ENCODE assay signal across 28 mouse cellular contexts in genomic region chr15:94532956-94533355, GRCm38 (mm10).
"Had no signal": no experiment of that assay in that cellular context is flagged by ENCODE, and none has a peak within 500 bp of the region (broad histone marks: within the 10 kb centered on the region; RNA-seq: fewer than 3 reads in every experiment).

No protein-coding gene starts in this region.

- H3K36me3 ChIP-seq: heart, embryonic 15.5 days; intestine, embryonic 15.5 days had no signal

- H3K4me1 ChIP-seq: heart, embryonic 13.5 days; heart, embryonic 15.5 days; hindbrain, embryonic 10.5 days; hindbrain, embryonic 12.5 days; intestine, embryonic 15.5 days; limb, embryonic 13.5 days; limb, embryonic 15.5 days; liver, embryonic 12.5 days had no signal

- H3K27me3 ChIP-seq: heart, embryonic 13.5 days; heart, embryonic 15.5 days; hindbrain, embryonic 12.5 days; intestine, embryonic 15.5 days; limb, embryonic 13.5 days; limb, embryonic 15.5 days; liver, embryonic 12.5 days had no signal

- ATAC-seq: hindbrain, embryonic 16.5 days; inflammation-experienced regulatory T-cells, adult 6 months; intestine, embryonic 15.5 days; intestine, postnatal 0 days; liver, embryonic 12.5 days had no signal

- H3K4me3 ChIP-seq: gastrocnemius, adult 2 months; heart, adult 2 months; heart, embryonic 13.5 days; heart, embryonic 15.5 days; hindbrain, embryonic 10.5 days; hindbrain, embryonic 12.5 days; intestine, embryonic 15.5 days; layer of hippocampus, adult 2 months; limb, embryonic 13.5 days; limb, embryonic 15.5 days; liver, embryonic 12.5 days had no signal

- H3K9ac ChIP-seq: heart, embryonic 13.5 days; heart, embryonic 15.5 days; hindbrain, embryonic 12.5 days; hindbrain, embryonic 14.5 days; intestine, embryonic 15.5 days; limb, embryonic 13.5 days; limb, embryonic 15.5 days; liver, embryonic 12.5 days had no signal

- H3K4me2 ChIP-seq: heart, embryonic 11.5 days; heart, embryonic 13.5 days; heart, embryonic 15.5 days; hindbrain, embryonic 12.5 days; hindbrain, embryonic 14.5 days; intestine, embryonic 15.5 days; limb, embryonic 13.5 days; limb, embryonic 15.5 days; liver, embryonic 12.5 days had no signal

- DNase-seq: gastrocnemius, adult 2 months; gastrocnemius, postnatal 10 days; gastrocnemius, postnatal 36 days; heart, adult 2 months; heart, postnatal 14 days; heart, postnatal 4 days; kidney, adult 18-20 months; kidney, adult 8-10 months; kidney, postnatal 10 days; kidney, postnatal 25 days; kidney, postnatal 4 days; layer of hippocampus, adult 9-11 months; layer of hippocampus, postnatal 36 days; left cerebral cortex, postnatal 4 days had no signal

- H3K9me3 ChIP-seq: heart, embryonic 13.5 days; heart, embryonic 15.5 days; hindbrain, embryonic 10.5 days; hindbrain, embryonic 12.5 days; intestine, embryonic 15.5 days; limb, embryonic 13.5 days; limb, embryonic 15.5 days; liver, embryonic 12.5 days had no signal

- H3K27ac ChIP-seq: gastrocnemius, adult 2 months; heart, adult 2 months; heart, embryonic 13.5 days; heart, embryonic 15.5 days; hindbrain, embryonic 10.5 days; hindbrain, embryonic 12.5 days; hindbrain, embryonic 14.5 days; intestine, embryonic 15.5 days; layer of hippocampus, adult 2 months; limb, embryonic 13.5 days; limb, embryonic 15.5 days; liver, embryonic 12.5 days had no signal
